Mouse (Mus musculus) gastrocnemius, postnatal 10 days (tissue): ENCODE data around the gene Platr17. TPM values are rescaled to one million over a fixed set of nuclear protein-coding genes. Genes with fewer than 3 reads are reported as not detected.
"Not testable (repeated sequence)": the region's sequence is repeated elsewhere in the genome, so short reads cannot be mapped to it uniquely, and the experiment has no call there.

ENCODE experiments used
- DNase-seq: peaks from one replicate; pipeline ENCODE4 v3.0.0; 2021; ENCODE audit warnings: mixed read lengths
- microRNA-seq, 2 experiments: library from miRNA; unstranded; fragments of <30 nt; microRNA quantifications; one replicate each; pipeline ENCODE4 v1.2.0; 2021
- total RNA-seq, 2 experiments: library from RNA; stranded (reverse); gene quantifications; 2 replicates each; pipeline ENCODE4 v1.2.3; 2021

The Platr17 gene
- total RNA-seq, 2 experiments from 2014 or later = not detected

- DNase-seq = no peak
These were observed 36.4 kb downstream of the Platr17 start for GRCm38 (mm10) chr17:33941381-33941780.

GRCm38 (mm10) chr17:33943454-33943853 is 38.5 kb downstream of the Platr17 start:
- DNase-seq = no peak

- DNase-seq = no peak
These were observed 42.6 kb downstream of the Platr17 start for GRCm38 (mm10) chr17:33947430-33948089.

GRCm38 (mm10) chr17:33948090-33948904 is 43.4 kb downstream of the Platr17 start:
- DNase-seq = no peak

GRCm38 (mm10) chr17:33948905-33949537 is 44.1 kb downstream of the Platr17 start:
- DNase-seq = no peak

GRCm38 (mm10) chr17:33950131-33950625 is 45.2 kb downstream of the Platr17 start:
- no peak for DNase-seq

- peak; percentile 74 for DNase-seq
These were observed 46.3 kb downstream of the Platr17 start, which contains the start of gene B3galt4 for GRCm38 (mm10) chr17:33951021-33951946. TSS of gene B3galt4 (minus strand) at chr17:33951488.

- not testable (repeated sequence) for DNase-seq
These were observed 47.1 kb downstream of the Platr17 start for GRCm38 (mm10) chr17:33952015-33952414.

- DNase-seq = no peak
These were observed 47.9 kb downstream of the Platr17 start for GRCm38 (mm10) chr17:33952879-33953278.

- no peak for DNase-seq
These were observed 48.4 kb downstream of the Platr17 start for GRCm38 (mm10) chr17:33953310-33953709.

- no peak for DNase-seq
These were observed 49.1 kb downstream of the Platr17 start for GRCm38 (mm10) chr17:33953961-33954565.

- peak; percentile 65 for DNase-seq
These were observed 50.0 kb downstream of the Platr17 start for GRCm38 (mm10) chr17:33954646-33955554.

GRCm38 (mm10) chr17:33955555-33956214 is 50.8 kb downstream of the Platr17 start, which contains the start of the genes Vps52 and Rps18:
TSS of gene Vps52 (plus strand) at chr17:33955812.
TSS of gene Rps18 (minus strand) at chr17:33956001.
- DNase-seq = peak; percentile 89

Small RNA genes within 50 kb of the gene (microRNA-seq; reads per million reads assigned to microRNA genes)
- gene Gm27740 = 0 reads per million in 2 experiments

Other genes with a start within 250 kb of the Platr17 start
- 100 to 1,000 TPM in 1 of 2 experiments, 10 to 100 TPM in 1; 85.1 to 108 TPM for gene Hnrnpm, start 218.3 kb upstream of the Platr17 start, total RNA-seq
- 10 to 100 TPM; 73.2 to 77.9 TPM for gene March2, start 186.5 kb upstream of the Platr17 start, total RNA-seq
- 100 to 1,000 TPM; 166 to 186 TPM for gene Rab11b, start 144.6 kb upstream of the Platr17 start, total RNA-seq
- gene Angptl4, start 123.3 kb upstream of the Platr17 start, total RNA-seq = 10 to 100 TPM; 22.7 to 36.0 TPM
- gene Kank3, start 94.6 kb upstream of the Platr17 start, total RNA-seq = 10 to 100 TPM; 27.6 to 33.3 TPM
- gene Rps28, start 80.6 kb upstream of the Platr17 start, total RNA-seq = 1,000 to 10,000 TPM; 1,176 to 1,238 TPM
- 100 to 1,000 TPM; 322 to 360 TPM for gene Ndufa7, start 80.6 kb upstream of the Platr17 start, total RNA-seq
- 10 to 100 TPM; 15.0 to 16.5 TPM for gene Cd320, start 62.0 kb upstream of the Platr17 start, total RNA-seq
- gene Gm7029, start 31.3 kb upstream of the Platr17 start, total RNA-seq = not detected
- gene Kifc1, start 14.5 kb upstream of the Platr17 start, total RNA-seq = 10 to 100 TPM in 1 of 2 experiments, 1 to 10 TPM in 1; 8.0 to 10.6 TPM
- 10 to 100 TPM; 12.1 to 13.5 TPM for gene Daxx, start 4.3 kb downstream of the Platr17 start, total RNA-seq
- gene Tapbp, start 10.8 kb downstream of the Platr17 start, total RNA-seq = 10 to 100 TPM; 40.7 to 41.3 TPM
- gene Zbtb22, start 10.8 kb downstream of the Platr17 start, total RNA-seq = 10 to 100 TPM; 18.9 to 21.9 TPM
- gene Rgl2, start 24.4 kb downstream of the Platr17 start, total RNA-seq = 10 to 100 TPM; 29.3 to 40.2 TPM
- 10 to 100 TPM; 65.3 to 67.0 TPM for gene Pfdn6, start 35.2 kb downstream of the Platr17 start, total RNA-seq
- gene Wdr46, start 35.5 kb downstream of the Platr17 start, total RNA-seq = 10 to 100 TPM; 15.7 TPM
- gene B3galt4, start 46.4 kb downstream of the Platr17 start, total RNA-seq = 1 to 10 TPM; 2.3 to 2.6 TPM
- 10 to 100 TPM; 30.3 to 33.2 TPM for gene Vps52, start 50.7 kb downstream of the Platr17 start, total RNA-seq
- 100 to 1,000 TPM; 649 to 675 TPM for gene Rps18, start 50.9 kb downstream of the Platr17 start, total RNA-seq
- gene H2-K1, start 95.2 kb downstream of the Platr17 start, total RNA-seq = 10 to 100 TPM; 38.9 to 46.7 TPM
- gene Ring1, start 119.5 kb downstream of the Platr17 start, total RNA-seq = 10 to 100 TPM; 13.4 to 18.0 TPM
- gene H2-Ke6, start 122.9 kb downstream of the Platr17 start, total RNA-seq = 10 to 100 TPM; 50.5 to 63.2 TPM
- gene Slc39a7, start 126.5 kb downstream of the Platr17 start, total RNA-seq = 10 to 100 TPM; 64.1 to 75.4 TPM
- 10 to 100 TPM; 40.7 to 43.1 TPM for gene Rxrb, start 126.7 kb downstream of the Platr17 start, total RNA-seq
- gene Col11a2, start 134.3 kb downstream of the Platr17 start, total RNA-seq = 100 to 1,000 TPM in 1 of 2 experiments, 10 to 100 TPM in 1; 72.0 to 106 TPM
- not detected for gene H2-Oa, start 187.2 kb downstream of the Platr17 start, total RNA-seq
- gene H2-DMa, start 214.4 kb downstream of the Platr17 start, total RNA-seq = 1 to 10 TPM; 4.6 to 6.1 TPM
- gene Brd2, start 217.5 kb downstream of the Platr17 start, total RNA-seq = 100 to 1,000 TPM in 1 of 2 experiments, 10 to 100 TPM in 1; 91.9 to 114 TPM
- gene H2-DMb2, start 238.2 kb downstream of the Platr17 start, total RNA-seq = under 1 TPM; 0.25 to 0.61 TPM
- gene H2-DMb1, start 247.9 kb downstream of the Platr17 start, total RNA-seq = 1 to 10 TPM; 1.4 to 1.8 TPM